Mouse (Mus musculus) cerebellum, postnatal 10 days (tissue): ENCODE measurements around the gene Shmt2.

ENCODE experiments used
- DNase-seq, 2 experiments: peaks; one replicate each; pipeline ENCODE4 v3.0.0; 2021; ENCODE audit warnings: mixed read lengths in 2 of 2

The Shmt2 gene

DNA sequence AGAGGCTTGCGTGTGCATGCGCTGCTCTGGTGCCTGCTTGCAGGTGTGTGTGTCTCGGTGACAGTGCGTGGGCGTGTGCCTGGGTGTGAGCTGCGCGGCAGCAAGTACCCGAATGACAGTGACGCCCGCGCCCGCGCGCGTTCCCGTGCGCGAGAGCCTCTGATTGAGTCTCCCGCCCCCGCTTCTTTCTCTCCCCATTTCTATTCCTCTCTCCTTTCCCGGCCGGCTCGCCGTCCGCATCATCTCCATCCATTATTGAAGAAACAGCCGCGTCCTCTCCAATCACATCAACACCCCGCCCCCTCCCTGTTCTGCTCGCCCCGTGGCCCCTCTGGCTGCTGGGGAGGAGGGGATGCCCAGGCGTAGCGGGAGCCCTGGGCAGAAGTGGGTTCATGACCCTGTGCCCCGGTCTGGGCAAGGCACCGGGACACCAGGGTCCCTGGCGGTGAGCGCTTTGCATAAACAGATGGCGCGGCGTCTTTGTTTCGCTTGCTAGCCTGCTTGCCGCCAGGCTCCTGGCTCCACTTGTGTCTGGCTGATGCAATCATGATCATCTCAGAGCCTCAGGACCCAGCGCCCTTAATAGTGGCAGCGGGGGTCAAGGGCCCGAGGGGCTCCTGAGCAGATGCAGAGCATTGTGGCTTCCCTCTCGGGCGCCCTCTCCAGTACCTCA, 10.5 kb downstream of the Shmt2 start:
- DNase-seq: peak; percentile 91

GRCm38 (mm10) chr10:127510895-127511617, 11.2 kb downstream of the Shmt2 start:
- peak; percentile 45 to 63 for DNase-seq

DNA sequence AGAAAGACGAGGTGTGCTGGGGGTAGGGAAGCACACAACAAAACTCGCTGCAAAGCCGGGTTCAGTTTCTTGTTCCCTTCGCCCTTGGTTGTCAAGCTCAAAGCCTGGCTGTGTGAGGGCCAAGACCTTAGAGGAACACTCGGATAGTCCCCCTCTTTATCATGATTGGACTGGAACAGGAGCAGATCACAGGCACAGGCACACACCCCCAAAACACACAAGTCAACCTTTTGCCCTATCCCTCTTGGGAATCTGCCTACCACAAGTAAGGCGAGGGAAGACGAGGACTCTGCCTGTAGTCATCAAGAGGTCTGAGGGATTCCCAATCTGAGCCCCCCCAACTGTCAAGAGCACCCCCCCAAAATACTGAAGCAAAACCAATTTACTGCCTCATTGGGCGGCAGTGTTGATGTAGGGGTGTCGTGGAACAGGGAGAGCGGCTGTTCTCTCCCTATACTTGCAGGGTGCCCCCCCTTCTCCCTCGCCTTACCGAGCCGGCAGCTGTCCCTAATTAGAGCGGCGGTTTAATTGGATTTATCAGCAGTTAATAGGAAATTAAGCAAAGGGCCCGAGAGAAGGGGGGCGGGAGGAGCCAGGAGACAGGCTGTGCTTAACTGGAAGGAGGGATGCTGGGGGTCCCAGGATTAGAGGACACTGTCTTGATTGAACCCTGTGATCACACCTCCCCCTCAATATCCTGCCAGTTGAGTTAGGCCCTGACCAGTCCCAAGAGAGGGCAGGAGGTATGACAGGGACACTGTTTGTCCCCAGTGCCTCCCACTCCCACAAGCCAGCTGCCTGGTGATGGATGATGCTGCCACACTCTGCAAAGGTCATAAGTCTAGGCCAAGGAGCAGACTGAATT, 12.2 kb downstream of the Shmt2 start:
- peak; percentile 81 to 86 for DNase-seq

GRCm38 (mm10) chr10:127509051-127509836, 13.0 kb downstream of the Shmt2 start:
- peak; percentile 99 for DNase-seq

DNA sequence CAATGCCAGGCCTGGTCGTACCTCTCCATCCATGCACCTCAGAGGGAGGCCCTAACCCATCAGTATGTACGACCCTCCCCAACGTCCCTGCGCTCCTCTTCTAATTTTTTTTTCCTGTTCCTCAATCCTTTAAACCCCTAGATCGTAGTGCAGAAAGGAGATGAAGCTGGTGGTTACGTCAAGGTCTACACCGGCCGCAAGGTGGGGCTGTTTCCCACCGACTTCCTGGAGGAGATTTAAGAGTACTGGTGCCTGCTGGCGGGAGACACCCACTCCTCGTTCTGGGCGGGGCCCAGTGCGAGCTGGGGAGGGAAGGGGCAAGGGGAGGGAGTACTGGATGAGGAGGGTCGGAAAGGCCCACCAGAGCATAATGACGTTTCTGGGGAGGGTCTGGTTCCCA, 14.0 kb downstream of the Shmt2 start:
- peak; percentile 96 to 97 for DNase-seq

- DNase-seq: no peak
Observed at GRCm38 (mm10) chr10:127500894-127501893, 21.1 kb downstream of the Shmt2 start, which contains the start of gene Stac3. Gene Stac3, plus strand, starts transcription at chr10:127501686.

- no peak for DNase-seq
Observed at GRCm38 (mm10) chr10:127500042-127500441, 22.2 kb downstream of the Shmt2 start.

DNA sequence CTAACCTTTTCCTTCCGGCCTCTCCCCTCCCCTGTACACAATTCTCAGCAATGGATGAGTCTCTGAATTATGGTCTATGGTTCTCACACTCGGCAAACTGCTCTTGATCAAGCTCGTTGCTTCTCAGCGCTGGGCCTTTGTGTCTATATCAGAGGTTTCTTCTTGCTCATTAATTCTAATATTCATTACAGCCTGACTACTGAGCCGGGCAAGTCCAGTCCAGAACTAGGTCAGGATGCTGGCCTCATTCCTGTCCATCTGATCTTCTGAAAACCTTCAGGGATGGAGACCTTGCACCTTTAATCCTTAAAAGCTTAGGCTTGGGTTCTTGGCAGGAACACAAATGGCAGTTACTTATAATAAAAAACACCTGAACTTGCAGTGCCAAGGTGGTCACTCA, 22.7 kb downstream of the Shmt2 start:
- DNase-seq: no peak

GRCm38 (mm10) chr10:127496156-127496555, 26.1 kb downstream of the Shmt2 start:
- DNase-seq: no peak

DNA sequence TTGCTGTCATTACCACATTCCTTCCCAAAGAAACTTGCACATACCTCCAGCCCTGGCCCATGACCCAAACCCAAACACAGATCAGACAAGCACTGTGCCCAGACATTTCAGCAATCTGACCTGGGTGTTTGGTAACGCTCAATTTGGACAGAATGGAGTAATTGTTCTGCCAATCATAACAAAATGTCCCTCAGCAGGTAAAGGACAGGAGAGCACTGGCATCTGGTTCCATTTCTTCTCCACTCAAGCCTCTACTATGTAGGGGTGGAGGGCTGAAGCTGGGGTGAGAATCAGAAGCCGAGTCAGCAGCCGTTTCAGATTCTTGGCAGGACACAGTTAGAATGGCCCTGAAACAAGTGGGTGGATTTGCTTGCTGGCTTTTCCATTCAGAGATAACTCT, 30.1 kb downstream of the Shmt2 start:
- DNase-seq: no peak

DNA sequence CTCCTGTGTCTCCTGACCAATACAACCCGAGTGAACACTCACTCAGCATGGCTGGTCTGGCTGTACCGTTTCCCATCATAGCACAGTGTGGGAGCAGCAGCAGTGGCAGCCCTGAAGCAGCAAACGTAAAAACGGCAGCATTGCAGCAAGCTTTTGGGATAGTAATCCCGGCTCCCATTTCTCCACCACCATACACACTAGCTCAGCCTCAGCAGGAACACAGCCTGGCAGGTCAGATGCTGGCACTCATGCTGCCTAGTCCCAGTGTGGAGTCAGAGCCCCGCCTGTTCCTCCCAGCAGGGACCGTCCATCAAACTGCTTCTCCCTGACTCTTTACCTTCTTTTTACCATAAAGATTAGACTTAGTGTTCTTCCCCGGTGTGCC, 31.1 kb downstream of the Shmt2 start:
- peak; percentile 35 to 41 for DNase-seq

GRCm38 (mm10) chr10:127490160-127491127, 31.8 kb downstream of the Shmt2 start:
- peak; percentile 31 to 38 for DNase-seq

- DNase-seq: no peak
Observed at GRCm38 (mm10) chr10:127488856-127489255, 33.4 kb downstream of the Shmt2 start.

DNA sequence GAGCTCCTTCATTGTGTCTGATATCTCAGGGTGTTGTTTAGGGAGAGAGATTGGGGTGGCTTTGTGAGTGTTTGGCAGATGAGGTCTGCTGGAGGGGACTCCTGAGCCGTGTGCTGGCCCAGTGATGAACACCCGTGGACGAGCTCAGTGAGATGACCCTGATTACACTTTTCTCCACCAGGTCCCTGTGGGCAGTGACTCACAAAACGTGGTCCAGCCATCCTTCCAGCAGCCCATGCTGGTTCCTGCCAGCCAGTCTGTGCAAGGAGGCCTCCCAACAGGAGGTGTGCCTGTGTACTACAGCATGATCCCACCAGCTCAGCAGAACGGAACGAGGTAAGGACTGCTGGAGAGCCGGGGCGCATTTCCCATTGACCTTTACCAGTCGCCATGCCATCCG, 37.0 kb downstream of the Shmt2 start:
- DNase-seq: no peak

GRCm38 (mm10) chr10:127480833-127481813, 41.1 kb downstream of the Shmt2 start:
- DNase-seq: peak in 1 of 2 experiments; percentile 30

DNA sequence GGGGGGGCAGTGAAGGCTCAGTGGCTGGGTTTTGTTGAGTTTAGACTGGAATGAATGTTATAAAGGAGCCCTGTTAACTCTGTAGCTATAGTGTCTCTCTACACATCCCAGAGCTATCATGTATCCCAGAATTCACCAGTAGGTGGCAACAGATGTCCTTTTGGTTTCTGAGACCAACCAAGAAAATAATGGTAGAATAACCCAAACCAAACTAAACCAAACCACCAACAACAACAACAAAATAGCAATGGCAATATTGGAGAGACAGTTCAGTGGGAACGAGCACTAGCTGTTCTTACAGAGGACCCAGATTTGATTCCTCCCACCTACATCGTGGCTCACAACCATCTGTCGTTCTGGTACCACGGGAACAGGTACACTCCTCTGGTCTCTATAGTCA, 43.1 kb downstream of the Shmt2 start:
- DNase-seq: peak; percentile 73 to 82

DNA sequence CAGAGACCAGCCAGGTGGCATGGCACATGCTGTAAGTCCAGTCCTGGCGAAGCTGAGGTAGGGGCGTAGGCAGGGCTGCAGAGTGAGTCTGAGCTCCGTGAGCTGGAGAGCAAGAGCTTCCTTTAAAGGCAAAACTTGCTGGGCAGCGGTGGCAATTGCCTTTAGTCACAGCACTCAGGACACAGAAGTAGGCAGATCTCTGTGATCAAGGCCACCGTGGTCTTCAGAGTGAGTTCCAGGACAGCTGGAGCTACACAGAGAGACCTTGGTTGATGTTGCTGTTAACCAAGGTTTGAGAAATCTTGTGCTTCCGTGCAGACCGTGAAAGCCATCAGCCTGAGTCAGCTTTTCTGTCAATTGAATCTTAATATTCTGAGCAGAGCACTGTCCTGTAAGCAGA, 44.9 kb downstream of the Shmt2 start:
- DNase-seq: no peak

DNA sequence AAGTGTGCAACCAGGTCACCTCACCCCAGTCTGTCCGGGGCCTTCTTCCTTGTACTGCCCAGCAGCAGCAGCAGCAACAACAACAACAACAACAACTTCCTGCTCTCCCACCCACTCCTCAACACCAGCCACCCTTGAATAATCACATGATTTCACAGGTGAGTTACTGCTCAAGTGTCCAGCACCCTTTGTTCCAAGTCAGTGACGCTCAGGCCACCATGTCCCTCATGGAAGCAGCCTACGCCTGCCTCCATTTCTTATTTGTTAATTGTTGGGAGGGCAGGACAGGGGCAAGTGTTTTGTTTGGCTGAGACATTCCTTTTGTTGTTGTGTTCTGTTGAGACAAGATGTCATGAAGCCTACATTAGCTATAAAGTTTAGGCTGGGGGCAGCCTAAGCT, 45.7 kb downstream of the Shmt2 start:
- no peak for DNase-seq

DNA sequence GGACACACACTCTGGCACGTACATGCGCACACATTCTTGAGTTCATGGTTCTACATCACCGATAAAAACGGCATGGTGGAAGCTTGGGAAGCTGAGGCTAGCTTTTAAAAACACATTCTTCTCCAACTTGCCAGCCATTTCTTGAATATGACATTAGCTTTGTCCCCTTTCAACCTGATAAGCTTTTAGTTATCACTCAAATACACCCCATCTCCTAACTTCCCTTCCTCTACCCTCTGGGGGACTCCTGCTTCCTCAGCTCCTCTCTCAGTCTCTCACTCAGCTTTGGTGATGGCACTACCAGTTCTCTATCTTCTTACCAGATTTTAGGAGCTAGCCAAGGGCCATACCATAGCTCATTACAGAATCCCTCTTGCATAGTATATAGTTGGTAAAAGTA, 47.1 kb downstream of the Shmt2 start:
- no peak for DNase-seq
